Mouse (Mus musculus): ENCODE results near the gene Tbx15.
A peak's percentile ranks its signal among the peaks of the same experiment; 100 is the strongest.
"Not testable (repeated sequence)": the region's sequence is repeated elsewhere in the genome, so short reads cannot be mapped to it uniquely, and the experiment has no call there.

The Tbx15 gene

DNA sequence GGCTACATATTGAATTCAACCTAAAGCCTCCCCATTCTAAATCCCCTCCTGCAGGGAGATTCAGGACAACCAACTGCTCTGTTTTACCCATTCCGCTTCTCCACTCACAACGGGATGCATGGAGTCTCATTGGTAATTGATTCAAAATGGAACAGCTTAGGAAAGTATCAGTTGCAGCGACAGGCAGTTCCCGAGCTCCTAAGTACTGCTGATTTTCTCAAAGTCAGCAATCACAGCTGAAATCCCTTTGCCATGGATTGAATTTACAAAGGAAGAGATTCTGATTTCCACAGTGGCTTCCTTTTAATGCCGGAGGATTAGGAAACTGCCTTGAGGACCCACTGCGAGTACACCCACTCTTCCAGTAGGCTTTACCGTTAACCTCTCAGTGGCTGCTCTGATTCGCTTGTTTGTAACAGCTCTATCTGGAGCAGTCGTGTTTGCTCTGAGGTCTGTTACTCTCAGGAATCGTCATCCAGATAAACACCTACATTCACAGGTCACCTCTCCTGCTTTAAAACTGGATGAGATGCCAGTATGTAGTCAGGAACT is 26.6 kb downstream of the Tbx15 start:
- DNase-seq (ENCODE audit: low spot score in 2 of 2) = no peak

DNA sequence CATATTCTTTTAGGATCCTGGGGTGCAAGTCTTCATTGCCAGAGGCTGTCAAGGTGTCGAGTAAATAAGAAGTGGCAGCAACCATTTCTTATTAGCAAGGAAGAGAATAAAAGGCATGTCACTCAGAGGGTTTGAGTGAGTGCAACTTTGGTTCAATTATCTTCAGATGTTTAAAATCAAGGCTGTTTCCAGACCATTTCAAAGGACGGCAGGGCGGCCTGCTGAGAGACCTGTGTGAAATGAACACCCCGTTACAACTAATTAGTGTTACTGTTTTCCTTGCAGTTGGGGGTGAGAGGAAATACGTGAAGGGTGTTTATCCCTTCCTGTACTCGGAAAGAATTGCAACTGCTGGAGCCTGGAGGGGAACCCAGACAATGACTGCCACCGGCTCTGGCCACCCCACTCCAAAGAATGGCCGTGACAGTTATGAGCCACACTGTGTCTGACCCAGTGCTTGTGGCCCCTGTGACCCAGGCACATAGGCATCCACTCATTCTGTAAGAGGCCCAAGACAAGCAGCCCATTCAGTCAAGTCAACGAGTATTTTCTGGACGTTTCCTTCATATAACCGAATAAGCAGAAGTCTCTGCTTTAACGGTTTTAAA is 37.9 kb downstream of the Tbx15 start:
- no peak for DNase-seq (ENCODE audit: low spot score in 2 of 2)

DNA sequence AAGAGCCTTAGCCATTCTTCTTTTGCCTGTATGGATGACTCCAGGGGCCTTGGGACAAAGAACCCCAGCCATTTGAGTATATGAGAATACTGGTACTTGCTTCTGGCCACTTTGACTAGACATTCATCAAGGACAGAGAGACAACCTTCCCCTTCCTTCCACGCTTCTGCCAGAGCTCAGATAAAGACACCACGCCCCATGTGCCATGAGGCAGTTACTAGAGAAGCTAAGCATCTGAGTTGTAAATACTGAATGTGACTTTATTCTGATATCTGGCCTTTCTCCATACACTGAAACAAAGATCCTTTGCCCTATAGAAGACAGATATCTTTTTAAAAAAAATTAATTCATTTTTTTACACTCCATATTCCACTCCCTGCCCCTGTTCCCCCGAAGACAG is 39.5 kb downstream of the Tbx15 start:
- DNase-seq (ENCODE audit: low spot score in 2 of 2) = no peak

DNA sequence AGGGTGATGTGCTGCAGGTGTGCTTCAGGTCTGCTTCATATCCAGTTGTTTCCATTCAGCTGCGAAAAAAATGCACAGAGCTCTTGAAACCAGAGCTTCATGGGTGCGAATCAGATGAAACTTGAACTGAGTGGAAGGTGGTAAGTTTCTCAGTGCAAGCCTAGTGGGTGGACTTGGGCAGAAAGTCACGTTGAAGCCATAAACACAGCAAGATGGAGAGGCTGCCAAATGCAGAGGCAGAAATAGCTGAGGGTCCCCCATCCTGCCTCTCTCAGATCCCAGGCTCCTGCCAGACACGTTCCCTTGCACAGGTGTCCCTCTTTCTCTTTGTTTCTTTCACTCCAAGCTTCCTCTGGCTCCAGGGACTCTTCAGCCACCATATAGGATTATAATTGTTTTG is 41.3 kb downstream of the Tbx15 start:
- DNase-seq (ENCODE audit: low spot score in 2 of 2) = no peak

DNA sequence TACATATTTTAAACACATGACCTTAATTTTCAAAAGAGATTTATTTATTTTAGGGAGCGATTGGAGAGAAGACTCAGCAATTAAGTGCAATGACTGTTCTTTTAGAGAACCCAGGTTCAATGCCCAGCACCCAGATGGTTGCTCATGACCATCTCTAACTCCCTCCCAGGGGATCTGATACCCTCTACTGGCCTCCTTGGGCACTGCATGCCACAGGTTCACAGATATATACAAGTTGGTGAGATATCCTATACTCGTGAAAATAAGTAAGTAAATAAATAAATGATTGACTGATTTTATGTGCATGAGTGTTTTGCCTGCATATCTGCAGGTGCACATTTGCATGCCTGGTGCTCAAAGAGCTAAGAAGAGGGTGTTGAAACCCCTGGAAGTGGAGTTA is 48.1 kb downstream of the Tbx15 start:
- DNase-seq (ENCODE audit: low spot score in 2 of 2) = no peak

DNA sequence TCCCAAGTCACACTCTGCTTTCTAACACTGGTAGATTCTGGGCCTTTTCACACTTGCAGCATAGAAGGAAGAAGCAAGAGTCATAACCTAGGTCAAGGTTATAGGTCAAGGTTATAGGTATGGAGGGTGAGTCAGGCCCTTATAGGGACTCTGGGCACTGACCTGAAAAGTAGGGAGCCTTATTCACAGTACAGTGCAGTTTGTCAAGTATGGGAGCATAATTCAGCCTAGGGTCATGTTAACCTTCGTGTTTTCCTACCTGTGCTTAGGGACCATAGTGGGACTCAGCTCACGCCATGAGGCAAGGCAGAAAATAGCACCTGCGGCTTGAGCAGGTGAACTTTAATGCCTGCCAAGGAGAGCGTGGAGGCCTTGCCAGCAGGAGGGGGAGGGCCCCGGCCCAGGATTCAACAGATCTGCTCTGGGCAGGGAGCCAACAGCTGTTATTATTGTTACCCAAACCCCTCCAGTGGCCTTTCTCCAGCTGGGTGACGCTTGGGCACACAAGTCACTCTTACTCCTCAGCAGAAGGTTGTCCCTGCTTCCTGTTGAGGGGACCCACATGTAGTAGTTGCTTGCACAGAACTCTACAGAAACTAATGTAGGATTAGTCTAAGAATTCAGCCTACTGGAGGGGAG is 50.0 kb downstream of the Tbx15 start:
- DNase-seq (ENCODE audit: low spot score in 2 of 2) = peak in 1 of 2 experiments; percentile 2

DNA sequence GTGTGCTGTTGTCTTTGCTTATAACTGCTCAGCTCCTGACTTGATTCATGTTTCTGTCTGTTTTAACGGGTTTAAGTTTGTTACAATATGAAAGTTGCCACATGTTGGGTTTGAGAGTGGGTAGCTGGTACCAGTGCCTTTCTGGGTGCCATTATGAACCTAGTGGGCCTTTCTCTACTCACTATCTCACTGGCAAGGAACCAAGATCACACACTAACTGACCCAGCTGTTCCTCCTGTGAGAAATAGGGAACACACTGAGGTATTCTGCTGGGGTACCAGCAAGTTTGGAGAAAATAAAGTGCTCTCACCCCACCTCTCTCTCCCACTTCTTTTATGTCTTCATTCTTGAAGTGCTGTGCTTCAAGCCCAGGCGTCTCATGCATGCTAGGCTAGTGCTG is 50.7 kb downstream of the Tbx15 start:
- no peak for DNase-seq (ENCODE audit: low spot score in 2 of 2)

DNA sequence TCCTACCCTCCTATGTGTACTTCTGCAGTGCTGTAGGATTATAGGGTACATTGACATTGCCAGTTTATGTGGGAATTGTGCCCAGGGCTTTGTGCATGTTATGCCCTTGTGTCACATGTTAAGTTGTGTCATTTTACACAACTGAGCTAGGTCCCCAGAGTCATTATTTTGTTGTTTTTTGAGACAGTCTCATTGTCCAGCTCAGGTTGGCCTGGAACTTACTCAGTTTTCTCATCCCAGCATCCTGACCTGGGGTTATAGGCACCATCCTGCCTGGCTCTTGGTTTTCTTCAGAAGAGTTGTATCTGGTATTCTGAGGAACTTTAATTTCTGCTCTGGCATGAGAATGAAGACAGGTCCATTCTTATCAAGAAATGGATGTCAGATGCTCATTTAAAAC is 51.2 kb downstream of the Tbx15 start:
- DNase-seq (ENCODE audit: low spot score in 2 of 2) = no peak

DNA sequence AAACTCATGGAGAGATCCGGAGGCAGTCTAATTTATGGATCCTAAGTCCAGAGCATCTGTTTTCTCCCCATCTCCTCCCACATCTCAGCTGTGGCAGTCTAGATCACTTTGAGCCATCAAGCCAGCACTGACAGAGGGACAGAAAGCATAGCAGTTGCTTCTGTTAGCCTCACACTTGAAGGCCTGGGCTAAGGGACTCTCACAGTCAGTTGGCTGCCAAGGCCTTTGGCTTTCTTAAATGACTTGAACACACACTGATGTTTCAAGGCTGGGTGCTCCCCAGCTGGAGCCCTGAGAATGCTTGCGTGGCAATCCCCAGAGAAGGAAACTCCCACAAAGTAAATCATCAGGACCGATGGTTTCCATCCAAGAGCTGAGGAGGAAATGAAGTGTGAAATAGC is 52.4 kb downstream of the Tbx15 start:
- no peak for DNase-seq (ENCODE audit: low spot score in 2 of 2)

DNA sequence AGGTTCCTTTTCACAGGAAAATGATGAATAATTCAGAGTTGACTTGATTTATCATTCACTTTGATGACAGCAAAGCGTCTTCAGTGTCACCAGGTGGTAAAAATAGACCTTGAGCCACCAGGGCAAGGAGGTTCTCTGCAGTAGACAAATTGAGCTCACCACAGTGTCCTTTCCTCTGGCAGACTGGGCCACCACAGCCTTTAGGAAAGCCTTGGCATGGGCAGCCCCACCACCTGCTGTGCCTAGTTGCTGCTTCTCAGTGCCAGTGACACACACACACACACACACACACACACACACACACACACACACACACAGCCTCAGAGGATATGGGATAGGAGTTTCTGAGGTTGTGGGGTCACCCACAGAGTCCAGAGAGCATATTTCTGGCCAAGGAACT is 54.0 kb downstream of the Tbx15 start:
- DNase-seq (ENCODE audit: low spot score in 2 of 2) = not testable (repeated sequence)

DNA sequence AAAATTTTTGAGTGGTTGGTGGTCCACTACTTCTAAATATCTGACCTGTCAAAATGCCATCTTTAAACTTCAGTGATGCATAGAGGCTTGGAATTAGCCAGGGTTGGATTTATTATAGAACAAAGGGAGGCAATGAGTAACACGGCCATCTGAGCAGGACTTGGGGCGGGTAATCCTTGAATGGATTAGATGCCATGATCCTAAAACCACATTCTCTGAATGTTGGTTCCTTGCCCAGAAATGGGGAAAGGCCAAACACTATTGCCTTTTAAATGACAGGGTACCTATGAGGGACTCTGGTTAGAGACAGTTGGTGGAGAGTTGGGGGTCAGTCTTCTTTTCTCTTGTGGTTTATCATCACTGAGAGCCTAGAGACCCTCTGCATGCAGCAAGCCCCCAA is 55.1 kb downstream of the Tbx15 start:
- DNase-seq (ENCODE audit: low spot score in 2 of 2) = no peak

DNA sequence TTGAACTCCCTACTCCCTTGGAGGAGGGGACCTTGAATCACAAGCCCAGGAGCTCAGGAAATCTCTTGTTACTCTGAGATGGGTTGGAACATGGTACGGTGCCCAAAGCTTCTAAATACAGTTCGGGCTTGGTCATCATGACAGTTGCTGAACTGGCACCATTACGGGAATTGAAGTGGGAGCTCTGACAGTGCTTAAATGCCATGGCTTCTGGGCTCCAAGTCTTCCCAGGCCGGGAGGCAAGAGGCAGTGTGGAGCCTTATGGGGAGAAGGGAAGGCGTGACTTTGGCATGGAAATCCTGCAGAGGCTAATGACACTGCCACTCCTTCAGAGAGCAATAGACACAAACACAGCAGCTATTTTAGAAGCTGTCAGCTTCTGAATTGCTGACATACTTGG is 56.0 kb downstream of the Tbx15 start:
- DNase-seq (ENCODE audit: low spot score in 2 of 2) = no peak

DNA sequence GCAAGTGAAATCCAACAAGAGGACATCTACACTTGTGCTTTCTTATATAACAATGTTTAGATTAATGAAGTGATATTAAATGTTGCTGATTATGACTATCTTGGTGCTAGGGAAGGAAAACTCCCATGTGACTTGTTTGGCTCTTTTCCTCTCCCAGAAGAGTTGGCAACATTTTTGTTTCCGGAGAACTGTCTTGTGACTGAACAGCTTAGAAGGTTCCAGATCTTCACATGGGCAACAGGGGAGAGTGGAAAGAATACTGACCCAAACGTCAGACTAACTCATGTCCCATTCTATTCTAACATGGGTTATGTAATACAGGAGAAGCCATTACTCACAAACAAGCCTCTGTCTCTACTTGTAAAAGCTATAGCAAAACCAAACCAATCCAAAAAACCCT is 60.7 kb downstream of the Tbx15 start:
- DNase-seq (ENCODE audit: low spot score in 2 of 2) = no peak

DNA sequence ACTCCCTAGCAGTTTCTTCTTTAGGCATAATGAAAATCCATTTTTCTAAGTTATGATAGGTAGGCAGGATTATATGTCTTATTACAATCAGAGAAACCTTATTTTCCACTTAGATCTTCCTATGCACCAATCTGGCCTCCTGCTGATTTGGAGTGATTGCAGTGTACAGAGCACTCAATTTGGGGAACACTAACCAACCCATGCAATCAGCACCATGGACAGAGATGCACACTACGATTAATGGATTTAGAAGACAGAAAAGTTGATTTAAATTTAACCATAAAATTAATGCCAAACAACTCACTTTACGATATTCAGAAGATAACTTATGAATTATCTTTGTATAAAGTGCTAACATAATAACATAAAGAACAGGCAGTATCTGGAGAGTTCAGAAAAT is 70.7 kb downstream of the Tbx15 start:
- no peak for DNase-seq (ENCODE audit: low spot score in 2 of 2)

DNA sequence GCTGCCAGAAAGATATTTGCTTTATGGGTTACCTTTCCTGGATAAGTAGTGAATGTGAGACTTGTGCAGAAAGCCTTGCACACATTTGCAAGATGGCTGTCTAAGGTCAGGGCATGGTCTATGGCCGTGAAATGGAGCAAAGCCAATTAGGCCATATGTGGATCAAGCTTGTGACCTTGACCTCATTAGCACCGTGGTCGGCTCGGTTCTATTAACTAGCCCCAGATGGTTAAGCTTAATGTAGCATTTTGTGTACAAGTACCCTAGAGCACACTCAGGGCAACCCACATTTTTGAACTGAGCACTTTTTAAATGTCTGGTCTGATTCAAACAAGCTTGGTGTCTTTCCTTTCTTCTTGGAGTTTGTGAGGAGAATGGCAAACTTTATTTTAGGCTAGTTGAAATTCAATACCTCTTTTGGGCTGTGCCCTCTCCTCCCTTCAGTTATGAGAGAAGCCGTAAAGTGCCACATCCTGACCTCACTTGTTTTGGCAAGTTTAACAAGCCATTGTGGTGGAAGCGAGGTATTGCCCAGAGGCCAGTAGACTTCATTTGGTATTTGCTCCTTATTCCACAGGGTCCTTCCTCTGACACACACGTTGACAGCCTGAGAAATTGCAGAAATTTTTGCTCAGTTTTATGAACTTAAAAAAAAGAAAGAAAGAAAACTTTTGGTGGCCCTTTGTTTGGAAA is 71.9 kb downstream of the Tbx15 start:
- DNase-seq (ENCODE audit: low spot score in 2 of 2) = no peak

DNA sequence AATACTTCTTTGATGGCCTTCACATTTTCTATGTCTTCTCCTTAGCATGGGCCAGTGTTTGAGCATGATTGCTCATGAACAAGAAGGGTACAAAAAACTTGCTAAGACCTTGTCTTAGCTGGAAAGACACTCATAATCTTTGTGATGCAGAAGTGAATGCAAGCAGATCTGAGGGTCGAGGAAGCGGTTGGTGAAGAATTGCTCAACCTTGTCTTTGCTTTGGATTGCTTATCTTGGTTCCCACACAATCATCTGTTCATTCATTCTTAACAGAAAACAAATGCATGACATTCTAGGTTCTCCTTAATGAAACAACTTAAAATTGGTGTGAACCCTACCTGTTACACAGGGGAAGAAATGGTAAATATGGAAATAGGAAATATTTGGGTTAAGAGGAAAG is 82.2 kb downstream of the Tbx15 start:
- DNase-seq (ENCODE audit: low spot score in 2 of 2) = no peak

DNA sequence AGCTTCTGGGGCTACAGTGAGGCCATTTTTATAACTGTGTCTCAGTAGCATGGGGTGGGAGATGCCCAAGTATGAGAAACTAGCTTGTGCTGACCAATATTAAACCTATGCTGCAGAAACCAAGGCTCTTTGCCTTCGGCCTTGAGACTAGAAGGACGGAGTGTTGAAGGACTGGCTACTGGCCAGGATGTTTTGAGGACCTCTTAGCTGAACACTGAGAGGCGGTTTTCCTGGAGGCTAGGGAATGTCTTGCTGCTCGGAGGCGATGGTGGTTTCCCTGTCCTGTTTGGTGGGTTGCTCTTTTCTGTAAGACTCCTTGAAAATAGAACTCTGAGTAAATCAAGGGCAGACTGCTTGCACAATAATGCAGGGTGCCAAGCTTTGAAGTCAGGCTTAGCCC is 89.1 kb downstream of the Tbx15 start:
- DNase-seq (ENCODE audit: low spot score in 2 of 2) = no peak

DNA sequence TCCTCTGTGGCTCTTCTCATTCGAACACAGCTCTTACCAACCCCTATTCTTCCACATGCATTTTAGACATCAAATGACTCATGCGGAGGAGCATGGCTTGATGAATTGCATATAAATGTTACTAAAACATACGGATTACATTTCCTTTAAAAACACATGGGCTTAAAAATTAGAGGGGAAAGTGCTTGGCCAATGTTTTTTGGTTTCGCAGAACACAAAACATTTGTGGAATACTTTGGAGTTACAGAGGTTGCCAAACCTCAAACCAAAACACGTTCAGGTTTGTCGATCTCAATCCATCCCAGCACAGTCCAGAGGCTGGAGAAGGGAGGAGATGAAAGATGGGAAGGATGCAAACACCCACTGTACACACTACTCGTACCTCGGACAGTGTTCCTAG is 90.9 kb downstream of the Tbx15 start:
- DNase-seq (ENCODE audit: low spot score in 2 of 2) = no peak

DNA sequence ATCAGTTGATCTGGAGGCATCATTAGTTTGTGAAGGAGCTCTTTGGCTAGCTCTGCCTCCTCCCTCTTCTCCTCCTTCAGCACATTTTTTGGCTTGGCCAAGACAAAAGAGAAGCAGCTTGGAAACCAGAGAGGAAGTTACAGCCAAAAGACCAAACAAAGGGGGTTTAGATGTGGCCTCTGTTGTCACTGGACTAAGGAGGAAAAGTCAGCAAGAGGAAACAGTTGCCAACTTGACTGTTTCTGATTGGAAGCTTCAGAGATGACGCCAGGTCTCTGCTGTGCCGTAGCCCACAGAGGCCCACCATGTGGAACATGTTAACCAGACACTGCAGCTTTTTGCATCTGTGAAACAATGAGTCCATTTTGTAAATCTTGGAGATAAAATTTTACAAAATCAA is 96.7 kb downstream of the Tbx15 start:
- no peak for DNase-seq (ENCODE audit: low spot score in 2 of 2)

DNA sequence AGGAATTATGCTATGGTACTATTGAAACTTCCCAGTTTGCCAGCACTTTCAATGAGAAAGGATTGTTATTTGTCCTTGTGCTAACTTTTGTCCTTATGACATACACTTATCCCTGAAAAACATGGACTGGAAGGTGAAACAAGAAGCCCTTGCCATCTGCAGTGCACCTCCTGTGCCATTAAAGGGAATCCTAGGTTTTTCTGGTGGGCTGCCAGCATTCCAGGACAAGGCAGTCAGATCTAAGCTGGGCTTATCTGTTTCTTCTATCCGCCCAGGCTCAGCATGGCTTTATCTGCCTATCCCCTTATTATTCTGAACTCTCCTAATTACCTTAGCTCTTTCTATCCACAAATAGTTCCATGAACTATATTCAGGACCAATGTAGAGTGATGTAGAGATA is 98.6 kb downstream of the Tbx15 start:
- DNase-seq (ENCODE audit: low spot score in 2 of 2) = no peak

DNA sequence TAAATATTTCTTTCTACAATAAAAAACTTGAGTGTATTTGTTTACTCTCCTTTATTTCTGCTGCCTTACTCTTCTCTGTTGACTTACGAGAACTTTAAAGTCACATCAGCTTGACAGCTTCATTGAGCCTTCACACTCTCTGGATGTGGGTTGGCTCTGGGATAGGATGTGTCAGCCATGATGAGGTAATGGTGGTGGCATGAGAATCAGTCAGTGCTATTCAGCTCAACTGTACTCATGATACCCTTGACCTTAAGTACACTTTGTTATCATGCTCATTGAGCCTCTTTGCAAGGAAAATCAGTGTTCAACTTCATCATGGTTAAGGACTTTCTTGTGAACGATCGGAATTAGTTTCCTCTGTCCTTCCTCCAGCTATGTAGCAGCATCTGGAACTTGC is 99.8 kb downstream of the Tbx15 start:
- DNase-seq (ENCODE audit: low spot score in 2 of 2) = no peak

DNA sequence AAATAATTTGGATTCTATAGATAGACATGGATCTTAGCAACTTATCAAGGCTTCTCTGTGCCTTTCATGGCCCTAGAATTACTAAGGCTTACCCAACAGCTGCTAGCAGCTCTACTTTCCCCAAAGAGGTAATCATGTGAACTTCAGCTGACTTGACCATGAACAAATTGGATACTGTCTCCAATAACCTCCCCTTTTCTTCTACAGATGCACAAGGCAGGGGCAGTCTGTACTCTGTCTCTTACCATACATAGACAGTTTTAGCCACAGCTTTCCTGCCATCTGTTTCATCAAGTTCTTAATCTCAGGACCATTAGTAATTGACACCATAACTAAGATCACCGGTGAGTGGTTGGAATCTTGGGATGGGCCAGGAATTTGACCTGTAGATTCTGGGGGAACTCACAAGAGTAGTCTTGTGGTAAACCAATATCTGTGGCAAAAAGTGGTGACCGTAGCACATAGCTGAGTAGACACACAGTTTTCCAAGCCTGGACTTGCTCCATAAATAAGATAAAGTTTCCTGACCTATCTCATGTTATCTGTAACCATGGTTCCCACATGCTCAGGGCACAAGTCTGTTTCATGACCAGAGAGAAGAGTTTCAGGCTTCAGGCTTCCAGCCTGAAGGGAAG is 139.6 kb downstream of the Tbx15 start:
- no peak for DNase-seq (ENCODE audit: low spot score in 2 of 2)

DNA sequence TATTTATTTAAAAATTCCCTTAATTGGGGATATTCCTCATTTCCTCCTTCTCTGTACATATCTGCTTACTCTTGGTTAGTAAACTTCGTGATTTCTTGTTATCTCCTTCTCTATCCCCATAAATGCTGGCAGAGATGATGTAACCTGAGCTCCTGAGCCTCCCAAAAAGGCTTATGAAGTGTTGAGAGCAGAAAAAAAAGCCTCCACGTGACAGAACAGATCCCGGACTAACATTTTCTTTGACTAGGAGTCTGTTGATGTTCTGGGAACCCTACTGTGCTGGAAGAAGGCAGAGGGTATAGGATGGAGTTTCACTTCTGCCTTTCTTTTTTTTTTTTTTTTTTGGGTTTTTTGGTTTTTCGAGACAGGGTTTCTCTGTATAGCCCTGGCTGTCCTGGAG is 146.9 kb downstream of the Tbx15 start:
- no peak for DNase-seq (ENCODE audit: low spot score in 2 of 2)
